Mouse (Mus musculus): ENCODE measurements at regions not wholly inside any gene's neighbourhood (a gene's known extent, or its start where the extent isn't known, plus 50 kb on each side); places are given as distances from the start of the nearest gene placed in this dataset.

DNA sequence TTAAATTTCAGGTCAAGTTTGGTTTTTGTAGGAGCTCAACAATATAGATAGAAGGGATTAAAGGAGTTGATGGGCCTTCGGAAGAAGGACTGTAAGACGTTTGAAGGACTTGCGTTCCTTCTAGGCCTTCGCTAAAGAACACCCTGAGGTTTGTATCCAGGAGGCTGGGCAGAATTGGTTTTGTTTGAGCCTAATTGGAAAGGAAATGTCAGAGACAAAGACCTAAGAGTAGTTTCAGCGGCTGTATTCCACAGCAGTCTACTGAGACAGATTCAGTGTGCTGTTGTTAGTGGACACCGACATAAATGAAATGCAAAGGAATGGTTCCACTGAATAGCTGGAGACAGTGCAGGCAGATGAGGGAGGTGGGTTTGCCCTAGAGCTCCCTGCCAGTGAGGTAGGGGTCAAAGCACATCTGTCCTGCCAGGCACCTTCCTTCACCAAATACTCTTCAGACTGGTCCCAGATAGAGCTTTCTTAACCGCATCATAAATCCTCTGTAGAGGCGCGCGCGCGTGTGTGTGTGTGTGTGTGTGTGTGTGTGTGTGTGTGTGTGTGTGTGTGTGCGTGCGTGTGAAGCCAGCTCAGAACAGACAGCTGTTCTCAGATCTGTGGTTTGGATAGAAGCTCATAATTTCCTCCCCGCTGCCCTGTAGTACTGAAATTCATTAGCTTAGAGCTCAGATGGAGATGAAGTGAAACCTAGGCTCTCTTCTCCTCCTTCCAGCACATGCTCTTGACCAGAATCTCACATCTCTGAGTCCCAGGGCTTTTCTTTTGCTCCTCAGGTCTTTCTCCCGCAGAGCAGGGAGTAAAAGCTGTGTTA lies 209.7 kb downstream of the Ktn1 start:
- DNase-seq (ENCODE audit: extremely low spot score) = no peak

GRCm38 (mm10) chr14:47862556-47862955 lies 214.3 kb downstream of the Ktn1 start:
- no peak for DNase-seq (ENCODE audit: extremely low spot score)

GRCm38 (mm10) chr14:47863067-47863466 lies 214.8 kb downstream of the Ktn1 start:
- DNase-seq (ENCODE audit: extremely low spot score) = no peak

- DNase-seq (ENCODE audit: extremely low spot score) = no peak
These were observed 215.5 kb downstream of the Ktn1 start for GRCm38 (mm10) chr14:47863701-47864100.

GRCm38 (mm10) chr14:47867017-47867416 lies 218.8 kb downstream of the Ktn1 start:
- DNase-seq (ENCODE audit: extremely low spot score) = no peak

- no peak for DNase-seq (ENCODE audit: extremely low spot score)
These were observed 220.1 kb downstream of the Ktn1 start for GRCm38 (mm10) chr14:47868258-47868780.

GRCm38 (mm10) chr14:47876585-47876984 lies 228.3 kb downstream of the Ktn1 start:
- no peak for DNase-seq (ENCODE audit: extremely low spot score)

DNA sequence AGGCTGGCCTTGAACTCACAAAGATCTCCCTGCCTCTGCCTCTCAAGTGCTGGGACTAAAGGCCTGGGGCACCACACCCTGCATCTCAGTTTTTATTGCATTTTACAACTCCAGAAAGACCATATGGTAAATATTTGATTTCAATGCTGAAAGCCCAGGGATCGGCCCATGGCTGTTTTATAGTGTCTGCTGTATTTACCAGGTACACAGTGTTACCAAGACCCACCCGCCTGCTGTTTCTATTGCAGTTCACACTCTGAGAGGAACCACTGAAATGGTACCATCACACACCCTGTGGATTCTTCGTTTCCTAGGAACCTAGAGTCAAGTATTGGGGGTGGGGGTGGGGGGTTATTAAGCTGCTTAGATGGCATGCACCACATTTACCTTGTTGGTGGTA lies 228.9 kb downstream of the Ktn1 start:
- DNase-seq (ENCODE audit: extremely low spot score) = no peak

DNA sequence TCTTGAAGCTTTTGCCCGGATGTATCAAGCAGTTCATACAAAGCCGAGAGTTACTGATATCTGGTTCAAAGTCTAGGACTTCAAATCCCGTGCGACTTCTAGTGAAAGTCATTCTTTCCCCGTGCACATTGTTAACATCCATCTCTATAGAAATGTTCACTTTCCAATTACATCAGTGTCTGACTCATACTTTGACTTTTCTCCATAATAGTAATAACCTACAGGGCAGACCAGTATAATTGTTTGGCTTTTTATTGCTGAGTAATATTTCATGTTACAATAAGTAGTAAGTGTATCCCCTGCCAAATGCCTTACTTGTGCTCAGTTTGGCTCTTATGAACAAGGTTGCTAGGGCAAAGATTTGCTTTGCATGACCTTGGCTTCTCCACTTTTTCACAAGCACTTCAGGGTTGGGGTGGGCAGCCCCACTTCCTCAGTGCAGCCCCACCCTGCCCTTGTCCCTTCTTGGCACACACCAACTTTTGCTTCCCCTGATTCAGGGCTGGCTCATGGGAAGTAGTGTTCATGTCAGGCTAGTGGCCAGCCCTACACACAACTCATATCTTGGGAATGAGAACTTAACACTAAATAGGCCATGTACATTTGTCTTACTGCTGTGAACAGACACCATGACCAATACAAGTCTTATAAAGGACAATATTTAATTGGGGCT lies 229.7 kb downstream of the Ktn1 start:
- no peak for DNase-seq (ENCODE audit: extremely low spot score)

DNA sequence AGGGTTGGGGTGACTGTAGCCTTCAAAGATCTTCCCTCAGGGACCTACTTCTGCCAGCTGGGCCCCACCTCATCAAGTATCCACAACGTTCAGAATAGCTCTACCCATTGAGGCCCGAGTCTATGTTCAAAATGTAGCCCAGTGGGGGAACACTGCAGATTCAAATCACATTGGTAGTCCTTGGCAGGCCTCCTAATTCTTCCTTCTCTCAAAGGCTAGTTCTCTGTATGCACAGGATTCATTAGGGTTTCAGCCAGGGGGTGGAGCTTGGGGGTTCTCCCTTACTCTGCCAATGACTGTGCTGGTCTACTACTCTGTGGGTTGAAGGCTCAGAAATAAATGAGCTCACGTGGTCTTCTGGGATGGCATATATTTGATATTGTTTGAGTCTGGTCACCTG lies 235.3 kb upstream of the Peli2 start:
- no peak for DNase-seq (ENCODE audit: extremely low spot score)

- no peak for DNase-seq (ENCODE audit: extremely low spot score)
These were observed 230.1 kb upstream of the Peli2 start for GRCm38 (mm10) chr14:47890251-47891198.

- DNase-seq (ENCODE audit: extremely low spot score) = no peak
These were observed 224.0 kb upstream of the Peli2 start for GRCm38 (mm10) chr14:47896581-47896980.

DNA sequence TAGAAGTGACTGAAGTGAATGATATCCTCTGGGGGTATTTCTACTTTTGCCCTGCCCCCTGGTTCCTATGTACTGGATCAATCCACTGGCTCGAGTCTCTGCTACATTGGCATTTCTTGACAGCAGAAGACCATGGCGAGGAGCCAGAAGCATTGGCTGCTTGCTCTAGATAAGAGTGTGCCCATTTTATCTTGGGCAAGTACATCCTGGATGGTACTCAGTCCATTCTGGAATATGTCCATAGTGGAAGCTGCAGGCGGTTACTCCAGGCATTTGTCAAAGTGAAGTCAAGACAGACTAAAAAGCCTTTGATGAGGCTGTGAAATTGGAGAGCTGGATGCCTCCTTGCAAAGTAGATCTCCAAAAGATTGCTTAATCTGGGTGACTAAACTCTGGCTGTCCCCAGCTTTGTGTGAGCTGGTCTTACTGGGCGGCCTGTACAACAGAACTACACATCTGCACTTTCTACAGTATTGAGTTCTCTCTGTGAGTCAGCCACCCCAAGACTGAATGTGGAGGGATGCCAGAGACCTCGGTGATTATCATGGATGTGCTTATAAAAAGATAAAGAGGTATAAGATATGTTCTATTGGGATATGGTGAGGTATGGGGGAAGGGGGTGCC lies 222.6 kb upstream of the Peli2 start:
- DNase-seq (ENCODE audit: extremely low spot score) = no peak

DNA sequence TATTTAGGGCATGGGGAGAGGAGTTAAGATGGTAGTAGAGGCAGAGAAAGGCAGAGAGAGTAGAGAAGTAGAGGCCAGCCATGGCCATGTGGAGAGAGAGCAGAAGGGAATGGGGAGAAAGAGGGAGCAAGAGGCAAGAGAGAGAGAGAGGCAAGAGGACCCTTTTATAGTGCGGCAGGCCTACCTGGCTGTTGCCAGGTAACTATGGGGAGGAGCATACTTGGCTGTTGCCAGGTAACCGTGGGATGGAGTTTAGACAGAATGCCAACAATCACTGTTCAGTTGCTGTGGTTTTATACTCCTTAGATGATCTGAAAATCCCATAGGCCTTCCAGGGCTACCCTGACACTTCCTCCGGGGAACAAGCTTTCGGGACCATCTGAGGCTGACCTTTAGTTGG lies 222.0 kb upstream of the Peli2 start:
- DNase-seq (ENCODE audit: extremely low spot score) = no peak

GRCm38 (mm10) chr14:47905334-47905733 lies 215.3 kb upstream of the Peli2 start:
- DNase-seq (ENCODE audit: extremely low spot score) = no peak

DNA sequence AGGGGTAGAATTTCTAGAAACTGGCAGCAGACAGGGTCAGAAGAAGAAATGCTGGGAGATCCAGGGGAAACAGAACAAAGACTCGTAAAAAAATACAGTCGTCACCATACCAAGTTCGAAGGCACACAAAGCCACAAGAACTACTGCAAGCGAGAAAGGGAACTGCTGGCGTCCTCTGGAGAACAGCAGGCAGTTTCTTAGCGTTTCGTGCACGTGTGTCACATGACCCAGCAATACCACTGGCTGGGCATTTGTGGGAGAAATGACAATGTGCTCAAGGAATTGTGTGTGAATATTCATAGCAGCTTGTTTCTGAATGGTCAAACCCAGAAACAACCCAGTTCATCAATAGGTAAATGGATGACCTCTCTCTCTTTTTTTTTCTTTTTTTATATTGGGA lies 211.5 kb upstream of the Peli2 start:
- DNase-seq (ENCODE audit: extremely low spot score) = no peak

GRCm38 (mm10) chr14:47910741-47911295 lies 209.8 kb upstream of the Peli2 start:
- DNase-seq (ENCODE audit: extremely low spot score) = no peak

GRCm38 (mm10) chr14:47911546-47912545 lies 208.8 kb upstream of the Peli2 start:
- no peak for DNase-seq (ENCODE audit: extremely low spot score)

- no peak for DNase-seq (ENCODE audit: extremely low spot score)
These were observed 205.0 kb upstream of the Peli2 start for GRCm38 (mm10) chr14:47915621-47916020.

Data from embryo, embryonic 9.5 days (tissue).